Mouse (Mus musculus): ENCODE data around the gene Cuedc1. TPM values are rescaled to one million over a fixed set of nuclear protein-coding genes. Genes with fewer than 3 reads are reported as not detected.

Cuedc1 gene
- polyA plus RNA-seq, 1 experiment: 21.9 TPM

DNA sequence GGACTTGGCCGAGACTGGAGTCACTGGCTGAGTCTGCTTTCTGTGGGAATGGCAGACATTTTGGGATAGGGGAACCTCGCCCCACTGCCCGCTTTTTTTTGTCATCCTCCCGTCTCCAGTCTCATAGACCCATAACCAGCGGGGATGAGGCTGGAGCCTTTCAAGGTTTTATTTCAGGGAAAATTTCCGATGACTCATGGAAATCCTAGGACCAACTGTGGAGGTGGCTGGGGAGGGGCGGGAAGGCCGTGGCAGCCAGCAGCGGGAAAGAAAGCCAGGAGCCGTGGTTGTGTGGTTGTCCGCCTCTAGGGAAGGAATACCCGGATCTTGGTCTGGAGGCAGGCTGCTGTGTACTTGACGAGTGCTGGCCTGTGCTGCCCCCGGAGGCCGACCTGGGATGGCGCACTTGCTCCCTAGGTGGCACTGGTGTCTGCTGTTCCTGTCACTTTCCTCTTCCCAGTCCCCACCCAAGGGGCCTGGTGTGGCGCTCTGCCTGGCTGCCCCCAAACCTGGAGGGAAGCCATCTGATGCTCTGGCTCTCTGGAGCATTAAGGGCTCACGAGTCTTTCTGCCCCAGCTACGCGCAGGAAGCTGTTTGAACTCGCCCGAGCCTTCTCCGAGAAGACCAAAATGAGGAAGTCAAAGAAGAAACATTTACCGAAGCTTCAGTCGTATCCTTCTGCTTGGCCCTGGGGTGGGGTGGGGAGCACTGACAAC, 89.7 kb downstream of the Cuedc1 start:
- Histone ChIP-seq H3K9ac (ENCODE audit: low read depth, poor library complexity, severe bottlenecking) (peak overlapping the region; percentile 58), H3K36me3 (ENCODE audit: control insufficient read depth, insufficient read depth, low read length, poor library complexity, severe bottlenecking) (no peaks in the 10 kb centered on the region), H3K4me3 (ENCODE audit: low read depth, low read length) (peak overlapping the region; percentile 15), H3K4me1 (ENCODE audit: control insufficient read depth, insufficient read depth, low read length) (peaks cover 7% of the 10 kb centered on the region), H3K9me3 (replicated peaks; ENCODE audit: control insufficient read depth, insufficient read depth, low read length, poor library complexity, severe bottlenecking) (no peaks in the 10 kb centered on the region), H3K27me3 (ENCODE audit: control insufficient read depth, insufficient read depth, low read length, poor library complexity, severe bottlenecking) (no peaks in the 10 kb centered on the region), H3K27ac (ENCODE audit: insufficient read depth, low read length) (peak overlapping the region; percentile 16; the same call in 1 of the 2 replicates)
- TF ChIP-seq EP300 (IDR thresholded peaks at IDR 0.05; ENCODE audit: insufficient read depth, low read depth, low read length): 0 out of 2 replicates have a peak, but pooled peaks have one; percentile 8
- peak; percentile 89 for TF ChIP-seq CTCF (IDR thresholded peaks at IDR 0.05; ENCODE audit: low read depth, low read length)
- TF ChIP-seq POLR2A (IDR thresholded peaks at IDR 0.05; ENCODE audit: insufficient read depth, low read length): no peak

DNA sequence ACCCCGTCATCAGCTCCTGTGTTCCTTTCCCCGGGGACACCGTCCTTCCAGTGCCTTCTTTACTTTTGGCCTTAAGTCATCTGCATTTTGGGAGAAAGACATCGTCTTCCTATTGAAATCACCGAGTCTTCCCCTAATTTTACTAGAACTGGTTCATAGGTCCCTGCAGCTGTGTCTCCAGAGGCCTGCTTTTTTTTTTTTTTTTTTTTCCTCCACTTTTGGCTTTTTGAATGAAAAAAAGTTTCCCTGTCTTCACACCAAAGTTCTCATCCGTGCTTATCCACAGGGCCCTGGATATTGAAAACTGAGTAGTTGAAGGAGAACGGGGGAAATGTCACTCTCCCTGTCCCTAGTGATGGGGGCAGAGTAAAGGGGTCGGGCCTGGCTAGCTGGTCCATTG, 90.4 kb downstream of the Cuedc1 start:
- H3K36me3 ChIP-seq (ENCODE audit: control insufficient read depth, insufficient read depth, low read length, poor library complexity, severe bottlenecking): no peaks in the 10 kb centered on the region
- no peak overlapping the region for H3K4me3 ChIP-seq (ENCODE audit: low read depth, low read length)
- peaks cover 7% of the 10 kb centered on the region for H3K4me1 ChIP-seq (ENCODE audit: control insufficient read depth, insufficient read depth, low read length)
- TF ChIP-seq POLR2A (IDR thresholded peaks at IDR 0.05; ENCODE audit: insufficient read depth, low read length): no peak
- no peak for TF ChIP-seq EP300 (IDR thresholded peaks at IDR 0.05; ENCODE audit: insufficient read depth, low read depth, low read length)
- TF ChIP-seq CTCF (IDR thresholded peaks at IDR 0.05; ENCODE audit: low read depth, low read length): no peak
- H3K27me3 ChIP-seq (ENCODE audit: control insufficient read depth, insufficient read depth, low read length, poor library complexity, severe bottlenecking): no peaks in the 10 kb centered on the region
- H3K9ac ChIP-seq (ENCODE audit: low read depth, poor library complexity, severe bottlenecking): peak overlapping the region; percentile 58; the same call in 1 of the 2 replicates
- H3K27ac ChIP-seq (ENCODE audit: insufficient read depth, low read length): no peak overlapping the region
- no peaks in the 10 kb centered on the region for H3K9me3 ChIP-seq (replicated peaks; ENCODE audit: control insufficient read depth, insufficient read depth, low read length, poor library complexity, severe bottlenecking)

DNA sequence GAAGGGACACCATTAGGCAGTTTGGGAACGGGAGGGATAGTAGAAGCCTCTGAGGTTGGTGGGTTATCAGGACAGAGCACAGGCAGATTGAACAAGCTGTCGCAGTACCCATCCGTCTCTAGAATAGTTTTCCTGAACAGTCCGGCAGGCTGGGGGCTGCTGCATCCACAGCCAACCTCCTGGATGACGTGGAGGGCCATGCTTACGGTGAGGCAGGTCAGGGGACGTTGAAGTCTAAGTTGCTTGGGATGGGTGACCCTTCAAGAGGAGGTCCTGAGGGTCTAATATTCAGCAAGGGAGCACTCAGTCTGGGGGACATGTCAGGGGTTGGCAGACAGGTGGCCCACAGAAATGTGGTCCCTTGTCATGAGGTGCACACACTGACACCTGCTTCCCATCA, 90.8 kb downstream of the Cuedc1 start:
- TF ChIP-seq EP300 (IDR thresholded peaks at IDR 0.05; ENCODE audit: insufficient read depth, low read depth, low read length): no peak
- no peak for TF ChIP-seq POLR2A (IDR thresholded peaks at IDR 0.05; ENCODE audit: insufficient read depth, low read length)
- TF ChIP-seq CTCF (IDR thresholded peaks at IDR 0.05; ENCODE audit: low read depth, low read length): no peak
- H3K27me3 ChIP-seq (ENCODE audit: control insufficient read depth, insufficient read depth, low read length, poor library complexity, severe bottlenecking): no peaks in the 10 kb centered on the region
- H3K4me1 ChIP-seq (ENCODE audit: control insufficient read depth, insufficient read depth, low read length): peaks cover 7% of the 10 kb centered on the region

DNA sequence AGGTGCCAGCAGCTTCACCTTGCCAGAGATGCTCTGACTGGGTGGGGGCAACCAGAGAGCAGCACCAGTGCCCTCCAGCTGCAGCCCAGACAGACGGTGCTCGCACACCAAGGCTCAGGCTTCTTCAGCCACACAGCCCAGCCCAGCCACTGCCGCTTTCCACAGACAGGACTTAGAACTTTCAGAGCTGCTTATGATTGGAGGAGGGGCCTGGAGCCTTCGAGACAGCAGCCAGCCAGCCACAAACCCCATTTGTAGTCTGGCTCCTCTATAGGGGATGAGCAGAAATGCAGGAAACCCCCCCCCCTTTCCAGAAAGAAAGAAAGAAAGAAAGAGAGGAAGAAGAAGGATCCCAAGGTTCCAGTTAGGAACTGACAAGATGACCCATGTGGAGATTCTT, 94.7 kb downstream of the Cuedc1 start:
- Histone ChIP-seq H3K36me3 (ENCODE audit: control insufficient read depth, insufficient read depth, low read length, poor library complexity, severe bottlenecking) (no peaks in the 10 kb centered on the region), H3K4me3 (ENCODE audit: low read depth, low read length) (no peak overlapping the region), H3K9me3 (replicated peaks; ENCODE audit: control insufficient read depth, insufficient read depth, low read length, poor library complexity, severe bottlenecking) (no peaks in the 10 kb centered on the region), H3K9ac (ENCODE audit: low read depth, poor library complexity, severe bottlenecking) (peak overlapping the region; percentile 46; the same call in 1 of the 2 replicates), H3K27me3 (ENCODE audit: control insufficient read depth, insufficient read depth, low read length, poor library complexity, severe bottlenecking) (no peaks in the 10 kb centered on the region), H3K4me1 (ENCODE audit: control insufficient read depth, insufficient read depth, low read length) (peaks cover 7% of the 10 kb centered on the region), H3K27ac (ENCODE audit: insufficient read depth, low read length) (no peak overlapping the region)
- TF ChIP-seq CTCF (IDR thresholded peaks at IDR 0.05; ENCODE audit: low read depth, low read length) (no peak), POLR2A (IDR thresholded peaks at IDR 0.05; ENCODE audit: insufficient read depth, low read length) (no peak), EP300 (IDR thresholded peaks at IDR 0.05; ENCODE audit: insufficient read depth, low read depth, low read length) (no peak)

More for the DNA sequence above, 90.8 kb downstream of the Cuedc1 start:
- no peak overlapping the region for H3K27ac ChIP-seq (ENCODE audit: insufficient read depth, low read length)
- no peaks in the 10 kb centered on the region for H3K36me3 ChIP-seq (ENCODE audit: control insufficient read depth, insufficient read depth, low read length, poor library complexity, severe bottlenecking)
- no peaks in the 10 kb centered on the region for H3K9me3 ChIP-seq (replicated peaks; ENCODE audit: control insufficient read depth, insufficient read depth, low read length, poor library complexity, severe bottlenecking)
- H3K4me3 ChIP-seq (ENCODE audit: low read depth, low read length): no peak overlapping the region
- H3K9ac ChIP-seq (ENCODE audit: low read depth, poor library complexity, severe bottlenecking): no peak overlapping the region

DNA sequence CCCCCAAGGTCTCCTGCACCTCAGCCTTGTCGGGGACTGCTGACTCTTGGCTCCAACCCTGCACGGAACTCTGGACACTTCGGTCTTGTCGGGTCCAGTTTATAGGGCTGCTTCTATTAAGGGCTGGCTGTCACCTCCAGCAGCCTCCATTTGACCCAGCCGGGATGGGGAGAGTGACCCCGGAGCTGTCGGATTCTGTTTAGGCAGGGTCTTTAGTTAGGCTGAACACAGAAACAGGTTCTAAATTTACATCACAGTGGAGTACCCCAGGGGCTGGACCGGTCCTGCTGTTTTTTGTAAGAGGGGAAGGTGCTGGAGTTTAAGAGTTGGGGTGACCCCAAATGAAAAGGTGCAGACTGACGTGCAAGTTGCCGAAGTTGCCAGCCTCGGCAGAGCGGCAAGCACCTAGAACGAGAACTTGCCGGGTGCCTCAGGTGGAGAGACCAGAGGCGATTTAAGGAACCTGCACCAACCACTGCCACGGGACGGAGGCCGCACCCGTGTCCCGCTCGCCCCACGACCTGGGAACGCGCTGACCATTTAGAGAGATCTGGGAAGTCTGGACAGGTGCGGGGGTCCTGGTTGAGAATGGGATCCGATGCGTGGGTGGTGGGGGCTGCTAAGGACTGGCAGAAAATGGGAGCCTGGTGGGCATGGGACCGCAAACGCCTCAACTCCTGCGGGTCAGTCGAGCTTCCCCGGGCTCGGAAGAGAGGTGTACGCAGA, 95.4 kb downstream of the Cuedc1 start:
- Histone ChIP-seq H3K9me3 (replicated peaks; ENCODE audit: control insufficient read depth, insufficient read depth, low read length, poor library complexity, severe bottlenecking) (no peaks in the 10 kb centered on the region), H3K4me3 (ENCODE audit: low read depth, low read length) (peak overlapping the region; percentile 37), H3K36me3 (ENCODE audit: control insufficient read depth, insufficient read depth, low read length, poor library complexity, severe bottlenecking) (no peaks in the 10 kb centered on the region), H3K27me3 (ENCODE audit: control insufficient read depth, insufficient read depth, low read length, poor library complexity, severe bottlenecking) (no peaks in the 10 kb centered on the region), H3K27ac (ENCODE audit: insufficient read depth, low read length) (peak overlapping the region; percentile 12; the same call in 1 of the 2 replicates), H3K9ac (ENCODE audit: low read depth, poor library complexity, severe bottlenecking) (peak overlapping the region; percentile 46), H3K4me1 (ENCODE audit: control insufficient read depth, insufficient read depth, low read length) (peaks cover 7% of the 10 kb centered on the region)
- TF ChIP-seq EP300 (IDR thresholded peaks at IDR 0.05; ENCODE audit: insufficient read depth, low read depth, low read length) (peak; percentile 78), POLR2A (IDR thresholded peaks at IDR 0.05; ENCODE audit: insufficient read depth, low read length) (no peak), CTCF (IDR thresholded peaks at IDR 0.05; ENCODE audit: low read depth, low read length) (no peak)
